Mouse (Mus musculus): ENCODE data around the gene Flrt2.

- no peak for TF ChIP-seq POLR2A (IDR thresholded peaks at IDR 0.05; ENCODE audit: borderline replicate concordance, low read depth, low read length)
- no peak for TF ChIP-seq CTCF (IDR thresholded peaks at IDR 0.05; ENCODE audit: low read depth, low read length)
Observed at GRCm38 (mm10) chr12:95744307-95744706, 52.3 kb downstream of the Flrt2 start.
